Mouse (Mus musculus): ENCODE results near the gene Nxf3. TPM values are rescaled to one million over a fixed set of nuclear protein-coding genes. Genes with fewer than 3 reads are reported as not detected.

The Nxf3 gene
- polyA plus RNA-seq, 1 experiment = 21.8 TPM

Other genes with a start within 250 kb of the Nxf3 start
- gene Gprasp2, start 246.2 kb downstream of the Nxf3 start, polyA plus RNA-seq (2012; fragmentation: generic; extraction: Trizol) = not detected
- gene Arxes2, start 91.4 kb downstream of the Nxf3 start, polyA plus RNA-seq (2012; fragmentation: generic; extraction: Trizol) = 0.18 TPM
- not detected for gene Arxes1, start 51.9 kb downstream of the Nxf3 start, polyA plus RNA-seq (2012; fragmentation: generic; extraction: Trizol)
- 15.1 TPM for gene Bex2, start 17.0 kb downstream of the Nxf3 start, polyA plus RNA-seq (2012; fragmentation: generic; extraction: Trizol)
- not detected for gene Bex4, start 53.7 kb upstream of the Nxf3 start, polyA plus RNA-seq (2012; fragmentation: generic; extraction: Trizol)
- 58.1 TPM for gene Tceal8, start 87.1 kb upstream of the Nxf3 start, polyA plus RNA-seq (2012; fragmentation: generic; extraction: Trizol)
- 0.05 TPM for gene Tceal5, start 118.6 kb upstream of the Nxf3 start, polyA plus RNA-seq (2012; fragmentation: generic; extraction: Trizol)
- not detected for gene Tceal7, start 129.5 kb upstream of the Nxf3 start, polyA plus RNA-seq (2012; fragmentation: generic; extraction: Trizol)
- gene Bex1, start 130.3 kb upstream of the Nxf3 start, polyA plus RNA-seq (2012; fragmentation: generic; extraction: Trizol) = not detected
- gene Tceal9, start 159.8 kb upstream of the Nxf3 start, polyA plus RNA-seq (2012; fragmentation: generic; extraction: Trizol) = 93.5 TPM
- 242 TPM for gene Bex3, start 185.0 kb upstream of the Nxf3 start, polyA plus RNA-seq (2012; fragmentation: generic; extraction: Trizol)

All from C2C12 (cell line).